Mouse (Mus musculus): Measurements from ENCODE around the gene Ina. TPM values are rescaled to one million over a fixed set of nuclear protein-coding genes. Genes with fewer than 3 reads are reported as not detected.

The Ina gene
- polyA plus RNA-seq, 1 experiment, result not detected

DNA sequence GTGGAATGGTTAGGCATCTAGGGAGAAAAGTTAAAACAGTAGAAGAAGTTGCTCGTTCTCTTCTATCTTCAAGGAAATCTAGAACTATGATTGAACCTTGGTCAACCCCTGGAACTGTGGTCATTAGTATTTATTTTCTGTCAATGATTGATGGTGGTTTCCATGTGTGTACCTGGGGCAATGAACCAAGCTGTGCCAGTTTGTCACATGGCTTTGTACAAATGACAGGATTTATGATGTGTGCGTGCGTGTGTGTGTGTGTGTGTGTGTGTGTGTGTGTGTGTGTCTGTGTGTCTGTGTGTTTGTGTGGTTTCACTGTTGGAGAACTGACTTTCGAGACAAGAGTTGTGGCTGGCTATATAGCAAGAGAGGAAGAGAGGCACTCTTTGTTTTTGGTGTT lies 39.0 kb downstream of the Ina start:
- Histone ChIP-seq H3K4me1 (ENCODE audit: control insufficient read depth, insufficient read depth, low read length) (no peaks in the 10 kb centered on the region; the same call in 1 of the 2 replicates), H3K4me3 (replicated peaks; ENCODE audit: control insufficient read depth, low read depth, low read length) (no peak overlapping the region), H3K27ac (ENCODE audit: control insufficient read depth, insufficient read depth, low read depth, low read length, poor library complexity) (no peak overlapping the region)
- WGBS, result 58% methylated on average over 4 of the region's 4 CpGs
- no peak for TF ChIP-seq CTCF (IDR thresholded peaks at IDR 0.05; ENCODE audit: control insufficient read depth, insufficient read depth, low read length)
- no peak for TF ChIP-seq POLR2A (IDR thresholded peaks at IDR 0.05; ENCODE audit: borderline replicate concordance, control insufficient read depth, low read depth, low read length)

DNA sequence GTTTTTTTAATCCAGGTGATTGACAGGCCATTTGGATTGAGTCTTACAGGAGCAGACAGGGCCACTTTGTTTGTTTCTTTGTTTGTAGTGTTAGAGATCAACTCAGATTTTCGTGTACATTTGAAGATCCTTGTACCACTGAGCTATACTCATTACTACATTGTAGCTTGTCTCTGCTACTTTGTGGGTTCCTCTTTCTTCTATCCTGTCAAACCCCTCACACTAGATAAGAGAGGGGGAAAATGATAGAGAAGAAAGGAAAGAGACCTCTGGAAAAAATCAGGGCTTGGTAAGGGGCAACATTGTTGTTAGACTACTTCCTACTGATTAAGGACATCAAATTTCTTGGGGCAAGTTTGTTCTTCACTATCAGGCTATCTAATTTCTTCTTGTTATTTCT lies 43.2 kb downstream of the Ina start:
- 55% methylated on average over 1 of the region's 1 CpGs for WGBS

DNA sequence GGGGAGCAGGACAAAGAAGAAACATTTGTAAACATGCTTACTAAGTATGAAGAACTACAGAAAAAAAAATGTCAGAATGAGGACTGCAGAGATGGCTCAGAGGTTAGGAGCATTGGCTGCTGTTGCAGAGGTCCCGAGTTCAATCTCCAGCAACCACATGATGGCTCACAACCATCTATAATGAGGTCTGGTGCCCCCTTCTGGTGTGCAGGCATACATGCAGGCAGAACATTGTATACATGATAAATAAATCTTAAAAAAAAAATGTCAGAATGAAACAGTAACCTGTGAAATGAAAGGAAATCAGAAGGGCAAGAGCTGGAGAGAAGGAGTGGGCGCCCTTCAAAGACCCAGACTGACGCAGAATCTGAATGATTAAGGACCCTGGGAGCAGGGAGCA lies 51.4 kb downstream of the Ina start:
- TF ChIP-seq CTCF (IDR thresholded peaks at IDR 0.05; ENCODE audit: control insufficient read depth, insufficient read depth, low read length) (no peak), POLR2A (IDR thresholded peaks at IDR 0.05; ENCODE audit: borderline replicate concordance, control insufficient read depth, low read depth, low read length) (no peak)
- WGBS, result 87% methylated on average over 3 of the region's 3 CpGs

More for the DNA sequence above, 43.2 kb downstream of the Ina start:
- no peak overlapping the region for H3K4me3 ChIP-seq (replicated peaks; ENCODE audit: control insufficient read depth, low read depth, low read length)
- no peak for TF ChIP-seq POLR2A (IDR thresholded peaks at IDR 0.05; ENCODE audit: borderline replicate concordance, control insufficient read depth, low read depth, low read length)
- no peak for TF ChIP-seq CTCF (IDR thresholded peaks at IDR 0.05; ENCODE audit: control insufficient read depth, insufficient read depth, low read length)
- H3K27ac ChIP-seq (ENCODE audit: control insufficient read depth, insufficient read depth, low read depth, low read length, poor library complexity), result no peak overlapping the region
- no peaks in the 10 kb centered on the region for H3K4me1 ChIP-seq (ENCODE audit: control insufficient read depth, insufficient read depth, low read length)

DNA sequence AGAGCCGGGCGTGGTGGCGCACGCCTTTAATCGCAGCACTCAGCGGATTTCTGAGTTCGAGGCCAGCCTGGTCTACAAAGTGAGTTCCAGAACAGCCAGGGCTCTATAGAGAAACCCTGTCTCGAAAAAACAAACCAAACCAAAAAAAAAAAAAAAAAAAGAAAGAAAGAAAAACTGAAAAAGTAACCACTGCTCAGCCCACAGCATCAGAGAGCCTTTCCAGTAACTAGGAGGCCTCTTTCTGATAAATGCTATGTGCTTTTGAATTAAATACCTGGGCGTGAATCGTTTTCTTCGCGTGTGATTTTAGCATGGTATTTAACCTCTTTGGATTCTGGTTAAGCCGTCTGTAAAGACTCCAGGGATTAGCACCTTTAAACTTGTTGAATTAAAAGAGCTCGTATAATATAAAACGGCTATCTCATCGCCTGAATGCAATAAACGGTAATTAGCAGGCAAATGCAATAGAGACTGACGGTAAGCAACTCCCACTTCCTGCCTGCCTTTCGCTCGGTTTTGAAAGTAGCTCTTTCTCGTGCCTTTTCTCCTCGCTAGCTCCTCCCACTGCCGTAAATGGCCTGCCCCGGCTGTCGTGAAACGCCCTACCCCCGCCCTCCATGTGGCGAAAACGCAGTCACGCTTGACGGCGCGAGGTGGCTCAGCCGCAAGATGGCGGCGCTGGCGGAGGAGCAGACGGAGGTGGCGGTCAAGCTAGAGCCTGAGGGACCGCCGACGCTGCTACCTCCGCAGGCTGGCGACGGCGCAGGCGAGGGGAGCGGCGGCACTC lies 52.8 kb downstream of the Ina start, which contains the start of gene Taf5:
TSS of gene Taf5 (plus strand) at position 651 of the 787 bp plus-strand sequence.
- 8% methylated on average over 49 of the region's 49 CpGs for WGBS
- peak within 1 kb of the TSS; percentile 97 for H3K27ac ChIP-seq (ENCODE audit: control insufficient read depth, insufficient read depth, low read depth, low read length, poor library complexity)
- no peaks in the 10 kb centered on the region for H3K4me1 ChIP-seq (ENCODE audit: control insufficient read depth, insufficient read depth, low read length)
- TF ChIP-seq CTCF (IDR thresholded peaks at IDR 0.05; ENCODE audit: control insufficient read depth, insufficient read depth, low read length) (no peak), POLR2A (IDR thresholded peaks at IDR 0.05; ENCODE audit: borderline replicate concordance, control insufficient read depth, low read depth, low read length) (peak; percentile 99)
- H3K4me3 ChIP-seq (replicated peaks; ENCODE audit: control insufficient read depth, low read depth, low read length), result peak within 1 kb of the TSS; percentile 80

More for the DNA sequence above, 51.4 kb downstream of the Ina start:
- no peak overlapping the region for H3K27ac ChIP-seq (ENCODE audit: control insufficient read depth, insufficient read depth, low read depth, low read length, poor library complexity)
- H3K4me3 ChIP-seq (replicated peaks; ENCODE audit: control insufficient read depth, low read depth, low read length), result no peak overlapping the region
- no peaks in the 10 kb centered on the region for H3K4me1 ChIP-seq (ENCODE audit: control insufficient read depth, insufficient read depth, low read length)

- peak; percentile 76; the same call in 1 of the 2 replicates for TF ChIP-seq POLR2A (IDR thresholded peaks at IDR 0.05; ENCODE audit: borderline replicate concordance, control insufficient read depth, low read depth, low read length)
- TF ChIP-seq CTCF (IDR thresholded peaks at IDR 0.05; ENCODE audit: control insufficient read depth, insufficient read depth, low read length), result no peak
- peak overlapping the region; percentile 97 for H3K27ac ChIP-seq (ENCODE audit: control insufficient read depth, insufficient read depth, low read depth, low read length, poor library complexity)
- H3K4me3 ChIP-seq (replicated peaks; ENCODE audit: control insufficient read depth, low read depth, low read length), result peak overlapping the region; percentile 80
- WGBS, result under 1% methylated on average over 72 of the region's 72 CpGs
- H3K4me1 ChIP-seq (ENCODE audit: control insufficient read depth, insufficient read depth, low read length), result no peaks in the 10 kb centered on the region
These were observed 53.6 kb downstream of the Ina start for GRCm38 (mm10) chr19:47067924-47068611.

Other genes with a start within 250 kb of the Ina start
- gene Nt5c2, start 455 bp downstream of the Ina start, polyA plus RNA-seq (2011; ENCODE audit: insufficient read depth, insufficient read length, low replicate concordance, missing spikeins), result 21.9 and 39.2 TPM in 2 replicates
- 5.0 and 7.0 TPM in 2 replicates for gene Pcgf6, start 36.2 kb downstream of the Ina start, polyA plus RNA-seq (2011; ENCODE audit: insufficient read depth, insufficient read length, low replicate concordance, missing spikeins)
- gene Taf5, start 53.0 kb downstream of the Ina start, polyA plus RNA-seq (2011; ENCODE audit: insufficient read depth, insufficient read length, low replicate concordance, missing spikeins), result 6.9 and 8.2 TPM in 2 replicates
- gene Usmg5, start 75.9 kb downstream of the Ina start, polyA plus RNA-seq (2011; ENCODE audit: insufficient read depth, insufficient read length, low replicate concordance, missing spikeins), result 225 and 341 TPM in 2 replicates
- gene Pdcd11, start 76.1 kb downstream of the Ina start, polyA plus RNA-seq (2011; ENCODE audit: insufficient read depth, insufficient read length, low replicate concordance, missing spikeins), result 13.1 and 17.6 TPM in 2 replicates
- 5.1 and 8.4 TPM in 2 replicates for gene Calhm2, start 123.6 kb downstream of the Ina start, polyA plus RNA-seq (2011; ENCODE audit: insufficient read depth, insufficient read length, low replicate concordance, missing spikeins)
- not detected in 2 replicates for gene Calhm1, start 129.6 kb downstream of the Ina start, polyA plus RNA-seq (2011; ENCODE audit: insufficient read depth, insufficient read length, low replicate concordance, missing spikeins)
- not detected in 2 replicates for gene Calhm3, start 143.1 kb downstream of the Ina start, polyA plus RNA-seq (2011; ENCODE audit: insufficient read depth, insufficient read length, low replicate concordance, missing spikeins)
- gene Neurl1a, start 164.1 kb downstream of the Ina start, polyA plus RNA-seq (2011; ENCODE audit: insufficient read depth, insufficient read length, low replicate concordance, missing spikeins), result 2.9 and 4.6 TPM in 2 replicates

Measured in bone marrow, adult 2 months (tissue).